Mouse (Mus musculus) E14TG2a.4 (cell line): Measurements from ENCODE around the gene Gpx4.

Source experiments
- H3K27me3 ChIP-seq: 2 replicates; pipeline ENCODE4 v1.6.1; 2014; ENCODE audit warnings: low read length, control low read depth; ENCODE audit not compliant: insufficient read depth
- H3K36me3 ChIP-seq: 2 replicates; pipeline ENCODE4 v1.6.1; 2014; ENCODE audit warnings: low read length, control low read depth; ENCODE audit not compliant: insufficient read depth
- H3K4me1 ChIP-seq: replicated peaks from 2 replicates; pipeline ENCODE4 v1.6.1; 2014; ENCODE audit warnings: low read depth, low read length, control low read depth
- H3K4me3 ChIP-seq: replicated peaks from 2 replicates; pipeline ENCODE4 v1.5.1; 2014; ENCODE audit warnings: mild to moderate bottlenecking, low read length
- H3K9me3 ChIP-seq: 2 replicates; pipeline ENCODE4 v1.6.1; 2014; ENCODE audit warnings: low read length, control low read depth
- CTCF ChIP-seq: conservative IDR thresholded peaks from 2 replicates; pipeline ENCODE4 v1.5.1; 2014; ENCODE audit warnings: low read length
- NANOG ChIP-seq: IDR thresholded peaks from 2 replicates; pipeline ENCODE4 v1.6.1; 2014; ENCODE audit warnings: borderline replicate concordance, low read length, mixed read lengths
- POU5F1 ChIP-seq: IDR thresholded peaks from 2 replicates; pipeline ENCODE4 v1.6.1; 2014; ENCODE audit warnings: low read length, borderline replicate concordance

Gpx4 gene

DNA sequence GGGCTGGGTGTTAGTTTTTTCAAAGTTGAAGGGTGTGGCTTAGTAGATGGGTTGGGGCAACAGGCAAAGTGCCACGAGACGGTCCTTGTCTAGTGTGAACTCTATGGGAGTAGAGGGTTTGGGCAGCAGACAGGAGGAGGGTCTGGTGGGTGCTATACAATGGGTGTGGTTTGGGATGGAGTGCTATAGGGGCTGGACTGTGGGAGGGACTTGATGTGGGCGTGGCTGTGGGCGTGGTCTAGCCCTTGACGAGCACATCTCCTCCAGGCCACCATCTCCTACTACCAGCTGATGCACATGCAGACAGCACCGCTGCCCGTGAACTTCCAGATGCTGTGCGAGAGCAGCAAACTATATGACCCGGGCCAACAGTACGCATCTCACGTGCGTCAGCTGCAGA, 21.1 kb upstream of the Gpx4 start:
- Histone ChIP-seq H3K36me3 (peaks cover 41% of the 10 kb centered on the region), H3K4me1 (peaks cover 94% of the 10 kb centered on the region), H3K27me3 (no peaks in the 10 kb centered on the region), H3K9me3 (no peaks in the 10 kb centered on the region), H3K4me3 (peak overlapping the region; percentile 48)
- TF ChIP-seq POU5F1 (no peak), NANOG (no peak), CTCF (no peak)

DNA sequence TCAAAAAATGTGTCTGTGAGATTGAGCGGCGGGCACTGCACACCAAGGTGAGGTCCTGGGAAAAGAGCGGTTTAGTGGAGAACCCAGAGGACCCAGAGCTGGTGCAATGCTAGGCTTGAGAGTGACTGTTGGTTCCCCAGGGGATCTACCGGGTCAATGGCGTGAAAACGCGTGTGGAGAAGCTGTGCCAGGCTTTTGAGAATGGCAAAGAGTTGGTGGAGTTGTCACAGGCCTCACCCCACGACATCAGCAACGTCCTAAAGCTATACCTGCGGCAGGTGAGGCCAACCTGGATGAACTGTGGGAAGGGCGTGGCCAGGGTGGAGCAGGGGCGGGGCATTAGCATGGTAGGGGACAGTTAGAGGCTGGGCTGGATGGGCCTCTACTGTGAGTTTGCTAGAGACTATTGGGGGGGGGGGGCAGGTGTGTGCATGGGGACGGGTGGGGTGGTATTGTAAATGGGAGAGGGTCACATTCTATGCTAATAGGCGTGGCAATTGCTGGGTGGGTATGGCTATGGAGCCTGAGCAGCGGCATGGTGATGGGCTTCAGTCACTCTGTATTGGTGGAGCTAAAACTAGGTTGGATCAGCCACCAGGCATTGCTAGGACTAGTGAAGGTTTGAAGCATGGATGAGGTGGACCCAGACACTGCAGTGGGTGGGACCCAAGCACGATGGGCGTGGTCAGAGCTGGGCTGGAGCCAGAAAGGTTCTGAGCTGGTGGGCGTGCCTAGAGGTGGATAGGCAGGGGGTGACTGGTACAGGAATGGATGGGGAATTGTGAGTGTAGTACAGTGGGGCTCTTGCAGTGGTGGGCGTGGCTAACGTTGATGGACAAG, 19.1 kb upstream of the Gpx4 start:
- Histone ChIP-seq H3K36me3 (peaks cover 39% of the 10 kb centered on the region), H3K9me3 (no peaks in the 10 kb centered on the region), H3K4me1 (peaks cover 94% of the 10 kb centered on the region), H3K4me3 (peak overlapping the region; percentile 60), H3K27me3 (no peaks in the 10 kb centered on the region)
- TF ChIP-seq NANOG: no peak
- no peak for TF ChIP-seq CTCF
- TF ChIP-seq POU5F1: no peak

DNA sequence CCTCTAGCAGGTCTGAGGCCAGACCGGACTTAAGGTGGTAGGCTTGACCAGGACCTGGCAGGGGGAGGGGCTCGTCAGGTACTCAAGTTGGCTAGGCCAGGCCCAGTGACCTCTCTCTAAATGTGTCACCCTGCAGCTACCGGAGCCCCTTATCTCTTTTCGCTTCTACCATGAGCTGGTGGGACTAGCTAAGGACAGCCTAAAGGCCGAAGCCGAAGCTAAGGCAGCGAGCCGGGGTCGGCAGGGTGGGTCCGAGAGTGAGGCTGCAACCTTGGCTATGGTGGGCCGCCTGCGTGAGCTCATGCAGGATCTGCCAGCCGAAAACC, 18.5 kb upstream of the Gpx4 start:
- Histone ChIP-seq H3K36me3 (peaks cover 39% of the 10 kb centered on the region), H3K9me3 (no peaks in the 10 kb centered on the region), H3K4me3 (peak overlapping the region; percentile 60), H3K4me1 (peaks cover 94% of the 10 kb centered on the region), H3K27me3 (no peaks in the 10 kb centered on the region)
- TF ChIP-seq POU5F1 (no peak), NANOG (no peak), CTCF (no peak)

DNA sequence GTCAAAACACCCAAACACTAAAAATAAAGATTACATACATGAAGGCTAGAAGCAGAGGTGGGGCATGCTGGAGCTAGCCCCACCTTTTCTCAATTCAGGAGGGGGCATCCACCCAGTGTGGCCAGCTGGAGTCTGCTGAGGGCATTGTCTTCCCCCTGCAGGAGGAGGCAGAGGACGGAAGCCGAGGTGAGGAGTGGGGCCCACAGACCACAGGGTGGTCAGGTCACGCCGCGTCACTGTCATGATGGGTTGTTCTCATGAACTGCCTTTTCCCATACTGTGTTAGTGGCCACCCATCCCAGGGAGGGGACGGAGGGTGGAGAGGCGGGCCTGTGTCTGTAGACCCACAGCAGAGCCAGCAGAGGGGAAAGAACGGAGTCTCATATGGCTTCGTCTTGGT, 16.8 kb upstream of the Gpx4 start:
- Histone ChIP-seq H3K9me3 (no peaks in the 10 kb centered on the region), H3K27me3 (no peaks in the 10 kb centered on the region), H3K4me3 (no peak overlapping the region), H3K36me3 (peaks cover 53% of the 10 kb centered on the region), H3K4me1 (peaks cover 94% of the 10 kb centered on the region)
- TF ChIP-seq NANOG (no peak), CTCF (no peak)

DNA sequence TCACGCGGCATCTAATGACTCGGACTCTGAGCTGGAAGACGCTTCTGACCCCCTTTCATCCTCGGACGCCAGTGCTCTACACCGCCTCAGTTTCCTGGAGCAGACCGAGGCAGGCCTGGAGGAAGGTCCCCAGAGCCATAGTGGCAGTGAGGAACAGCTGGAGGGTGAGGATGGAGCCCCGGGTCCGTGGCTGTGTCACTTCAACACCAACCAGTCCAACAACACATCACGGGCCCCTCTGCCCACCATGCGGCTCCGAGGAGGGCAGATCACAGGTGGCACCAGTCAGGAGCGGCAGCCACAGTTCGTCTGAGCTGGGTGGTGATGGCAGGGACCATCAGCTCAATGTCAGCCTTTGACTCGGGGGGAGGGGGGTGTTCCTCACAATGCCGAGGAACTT, 16.2 kb upstream of the Gpx4 start:
- Histone ChIP-seq H3K27me3 (no peaks in the 10 kb centered on the region), H3K4me1 (peaks cover 94% of the 10 kb centered on the region), H3K36me3 (peaks cover 58% of the 10 kb centered on the region), H3K9me3 (no peaks in the 10 kb centered on the region), H3K4me3 (peak overlapping the region; percentile 39)
- TF ChIP-seq POU5F1: no peak
- TF ChIP-seq NANOG: no peak
- TF ChIP-seq CTCF: no peak

DNA sequence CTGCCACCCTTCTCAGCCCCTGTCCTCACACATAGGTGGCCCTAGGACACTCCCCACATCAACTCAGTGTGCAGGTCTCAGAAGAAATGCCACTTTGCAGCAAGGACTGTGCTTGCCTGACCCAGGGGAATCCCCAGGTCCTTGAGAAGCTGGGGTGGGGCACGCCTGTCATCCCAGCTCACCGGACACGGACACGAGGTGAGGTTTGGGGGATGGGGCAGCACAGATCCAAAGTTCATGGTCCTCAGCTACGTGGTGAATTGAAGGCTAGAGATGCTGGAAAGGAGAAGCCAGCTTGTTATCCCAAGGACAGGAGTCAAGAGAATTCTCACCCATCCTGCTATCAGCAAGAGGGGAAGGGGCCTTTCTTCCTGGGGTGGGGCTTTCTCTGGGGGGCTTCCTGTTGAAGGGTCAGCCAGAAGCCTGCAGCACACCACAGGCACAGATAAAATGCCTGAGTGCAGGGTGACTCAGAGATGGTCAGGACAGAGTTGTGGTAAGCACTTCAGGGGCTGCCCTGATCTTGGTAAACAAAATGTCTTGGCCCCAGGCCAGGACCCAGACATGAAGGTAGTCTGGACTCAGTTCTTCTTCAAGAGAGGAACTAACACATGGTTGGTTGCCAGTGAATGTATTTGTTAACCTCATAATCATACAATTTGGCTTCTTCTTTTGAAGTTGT, 14.0 kb upstream of the Gpx4 start:
- Histone ChIP-seq H3K27me3 (no peaks in the 10 kb centered on the region), H3K4me1 (peaks cover 94% of the 10 kb centered on the region), H3K4me3 (peak overlapping the region; percentile 11; the same call in 1 of the 2 replicates), H3K36me3 (peaks cover 64% of the 10 kb centered on the region), H3K9me3 (no peaks in the 10 kb centered on the region)
- TF ChIP-seq POU5F1 (no peak), CTCF (no peak), NANOG (no peak)

- Histone ChIP-seq H3K4me3 (no peak overlapping the region), H3K4me1 (peaks cover 94% of the 10 kb centered on the region), H3K9me3 (no peaks in the 10 kb centered on the region), H3K27me3 (no peaks in the 10 kb centered on the region), H3K36me3 (peaks cover 71% of the 10 kb centered on the region)
- TF ChIP-seq POU5F1: no peak
- peak; percentile 41 for TF ChIP-seq CTCF
- TF ChIP-seq NANOG: no peak
Observed at GRCm38 (mm10) chr10:80033511-80034391, 13.2 kb upstream of the Gpx4 start.

DNA sequence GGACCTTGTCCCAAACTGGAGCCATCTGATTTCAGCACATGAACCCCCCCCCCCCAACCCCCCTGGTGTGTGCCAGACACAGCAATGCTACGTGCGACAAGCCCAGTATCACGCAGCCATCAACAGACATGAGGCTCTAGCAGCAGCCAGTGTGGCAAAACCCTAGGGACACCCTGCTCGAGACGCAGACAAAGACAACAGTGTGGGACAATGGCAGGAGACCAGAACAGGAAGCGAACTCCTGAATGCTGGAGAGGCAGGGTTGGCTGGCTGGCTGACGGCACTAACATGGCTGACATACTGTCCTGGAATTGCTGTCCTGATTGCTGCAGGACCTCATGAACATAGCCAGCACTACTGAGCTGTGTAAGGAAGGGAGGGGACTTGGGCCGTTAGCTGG, 11.8 kb upstream of the Gpx4 start:
- TF ChIP-seq POU5F1 (no peak), NANOG (no peak), CTCF (no peak)
- Histone ChIP-seq H3K9me3 (no peaks in the 10 kb centered on the region), H3K27me3 (no peaks in the 10 kb centered on the region), H3K4me3 (peak overlapping the region; percentile 99), H3K36me3 (peaks cover 63% of the 10 kb centered on the region), H3K4me1 (peaks cover 89% of the 10 kb centered on the region)
